ENCODE assay signal across 24 mouse cellular contexts in the genomic region with DNA sequence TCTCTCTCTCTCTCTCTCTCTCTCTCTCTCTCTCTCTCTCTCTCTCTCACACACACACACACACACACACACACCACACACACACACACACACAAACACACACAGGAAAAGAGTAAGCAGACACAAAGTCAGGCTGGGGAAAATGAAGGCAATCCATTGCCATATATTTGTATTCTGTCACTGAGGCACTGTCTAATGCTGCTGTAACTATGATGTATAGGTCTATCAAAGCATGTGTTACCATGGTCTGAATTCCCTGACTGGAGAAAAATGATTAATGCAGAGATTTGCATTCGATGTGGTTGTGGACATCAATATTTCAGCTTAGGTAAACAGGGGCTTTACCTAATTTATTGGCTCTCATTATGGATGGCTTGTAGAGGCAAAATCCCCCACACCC.
"Had no signal": no experiment of that assay in that cellular context is flagged by ENCODE, and none has a peak within 500 bp of the region (broad histone marks: within the 10 kb centered on the region; RNA-seq: fewer than 3 reads in every experiment).

No protein-coding gene starts in this region.

- H3K27me3 ChIP-seq: heart, embryonic 13.5 days; heart, embryonic 15.5 days; limb, embryonic 13.5 days; limb, embryonic 15.5 days; liver, embryonic 12.5 days had no signal

- H3K36me3 ChIP-seq: heart, embryonic 13.5 days; heart, embryonic 15.5 days; limb, embryonic 13.5 days; limb, embryonic 15.5 days; liver, embryonic 12.5 days had no signal

- H3K9me3 ChIP-seq: heart, embryonic 13.5 days; heart, embryonic 15.5 days; limb, embryonic 13.5 days; limb, embryonic 15.5 days; liver, embryonic 12.5 days had no signal

- ATAC-seq: forebrain, postnatal 0 days; hindbrain, postnatal 0 days; intestine, embryonic 16.5 days; liver, embryonic 12.5 days had no signal

- H3K27ac ChIP-seq: heart, adult 2 months; heart, embryonic 13.5 days; heart, embryonic 15.5 days; hindbrain, embryonic 14.5 days; hindbrain, postnatal 0 days; limb, embryonic 13.5 days; limb, embryonic 15.5 days; liver, embryonic 12.5 days had no signal

- DNase-seq: forebrain, postnatal 0 days; gastrocnemius, postnatal 14 days; gastrocnemius, postnatal 36 days; heart, adult 11 months; heart, adult 2 months; heart, postnatal 14 days; heart, postnatal 36 days; kidney, adult 11 months; kidney, adult 2 months; kidney, adult 9 months; kidney, postnatal 14 days; kidney, postnatal 36 days; layer of hippocampus, adult 9-11 months; layer of hippocampus, postnatal 36 days; left cerebral cortex, postnatal 4 days had no signal

- H3K4me2 ChIP-seq: heart, embryonic 11.5 days; heart, embryonic 13.5 days; heart, embryonic 15.5 days; hindbrain, embryonic 14.5 days; limb, embryonic 13.5 days; limb, embryonic 15.5 days; liver, embryonic 12.5 days had no signal

- H3K9ac ChIP-seq: forebrain, postnatal 0 days; heart, embryonic 13.5 days; heart, embryonic 15.5 days; hindbrain, embryonic 14.5 days; limb, embryonic 13.5 days; limb, embryonic 15.5 days; liver, embryonic 12.5 days had no signal

- H3K4me1 ChIP-seq: heart, embryonic 13.5 days; heart, embryonic 15.5 days; limb, embryonic 13.5 days; limb, embryonic 15.5 days; liver, embryonic 12.5 days had no signal

- H3K4me3 ChIP-seq: heart, adult 2 months; heart, embryonic 13.5 days; heart, embryonic 15.5 days; limb, embryonic 13.5 days; limb, embryonic 15.5 days; liver, embryonic 12.5 days had no signal
